Mouse (Mus musculus): ENCODE data around the gene Sord. TPM values are rescaled to one million over a fixed set of nuclear protein-coding genes. Genes with fewer than 3 reads are reported as not detected.
A peak's percentile ranks its signal among the peaks of the same experiment; 100 is the strongest.

Sord gene
- total and polyA plus RNA-seq, 2 experiments, result 365 to 1,092 TPM

GRCm38 (mm10) chr2:122221798-122222197, 12.8 kb upstream of the Sord start:
- Histone ChIP-seq H3K9ac (ENCODE audit: low read depth, low read length) (no peak overlapping the region), H3K4me3 (ENCODE audit: insufficient read depth, low read depth, low read length) (no peak overlapping the region), H3K79me2 (ENCODE audit: control insufficient read depth, insufficient read depth, low read length) (no peaks in the 10 kb centered on the region), H3K4me1 (ENCODE audit: control insufficient read depth, insufficient read depth, low read length) (no peaks in the 10 kb centered on the region), H3K27ac (replicated peaks; ENCODE audit: insufficient read depth, low read depth, low read length) (no peak overlapping the region), H3K36me3 (ENCODE audit: control insufficient read depth, insufficient read depth, low read length) (no peaks in the 10 kb centered on the region), H3K27me3 (ENCODE audit: control insufficient read depth, insufficient read depth, low read length) (no peaks in the 10 kb centered on the region)
- WGBS, result 71% methylated on average over 5 of the region's 5 CpGs
- TF ChIP-seq CTCF (IDR thresholded peaks at IDR 0.05; ENCODE audit: low read depth, low read length) (no peak), POLR2A (IDR thresholded peaks at IDR 0.05; ENCODE audit: extremely low read depth, insufficient read depth, low read length) (no peak)
- no peak for DNase-seq (ENCODE audit: extremely low read depth, low read depth, low spot score)

GRCm38 (mm10) chr2:122222272-122222671, 12.3 kb upstream of the Sord start:
- no peak for DNase-seq (ENCODE audit: extremely low read depth, low read depth, low spot score)
- no peak overlapping the region for H3K9ac ChIP-seq (ENCODE audit: low read depth, low read length)
- H3K79me2 ChIP-seq (ENCODE audit: control insufficient read depth, insufficient read depth, low read length), result no peaks in the 10 kb centered on the region
- H3K4me1 ChIP-seq (ENCODE audit: control insufficient read depth, insufficient read depth, low read length), result no peaks in the 10 kb centered on the region
- WGBS, result 86% methylated on average over 5 of the region's 5 CpGs
- H3K27me3 ChIP-seq (ENCODE audit: control insufficient read depth, insufficient read depth, low read length), result no peaks in the 10 kb centered on the region
- TF ChIP-seq CTCF (IDR thresholded peaks at IDR 0.05; ENCODE audit: low read depth, low read length), result no peak
- no peak for TF ChIP-seq POLR2A (IDR thresholded peaks at IDR 0.05; ENCODE audit: extremely low read depth, insufficient read depth, low read length)
- H3K4me3 ChIP-seq (ENCODE audit: insufficient read depth, low read depth, low read length), result no peak overlapping the region
- no peaks in the 10 kb centered on the region for H3K36me3 ChIP-seq (ENCODE audit: control insufficient read depth, insufficient read depth, low read length)
- H3K27ac ChIP-seq (replicated peaks; ENCODE audit: insufficient read depth, low read depth, low read length), result no peak overlapping the region

- no peak for DNase-seq (ENCODE audit: extremely low read depth, low read depth, low spot score)
- Histone ChIP-seq H3K36me3 (ENCODE audit: control insufficient read depth, insufficient read depth, low read length) (no peaks in the 10 kb centered on the region), H3K27ac (replicated peaks; ENCODE audit: insufficient read depth, low read depth, low read length) (no peak overlapping the region), H3K4me1 (ENCODE audit: control insufficient read depth, insufficient read depth, low read length) (no peaks in the 10 kb centered on the region), H3K9ac (ENCODE audit: low read depth, low read length) (no peak overlapping the region), H3K79me2 (ENCODE audit: control insufficient read depth, insufficient read depth, low read length) (no peaks in the 10 kb centered on the region), H3K4me3 (ENCODE audit: insufficient read depth, low read depth, low read length) (no peak overlapping the region), H3K27me3 (ENCODE audit: control insufficient read depth, insufficient read depth, low read length) (no peaks in the 10 kb centered on the region)
- no peak for TF ChIP-seq CTCF (IDR thresholded peaks at IDR 0.05; ENCODE audit: low read depth, low read length)
- TF ChIP-seq POLR2A (IDR thresholded peaks at IDR 0.05; ENCODE audit: extremely low read depth, insufficient read depth, low read length), result no peak
These were observed 10.9 kb upstream of the Sord start for GRCm38 (mm10) chr2:122223654-122224053.

- no peaks in the 10 kb centered on the region for H3K27me3 ChIP-seq (ENCODE audit: control insufficient read depth, insufficient read depth, low read length)
- WGBS, result 96% methylated on average over 6 of the region's 6 CpGs
- H3K9ac ChIP-seq (ENCODE audit: low read depth, low read length), result no peak overlapping the region
- no peak overlapping the region for H3K4me3 ChIP-seq (ENCODE audit: insufficient read depth, low read depth, low read length)
- no peak overlapping the region for H3K27ac ChIP-seq (replicated peaks; ENCODE audit: insufficient read depth, low read depth, low read length)
- peaks cover 5% of the 10 kb centered on the region; the same call in 1 of the 2 replicates for H3K79me2 ChIP-seq (ENCODE audit: control insufficient read depth, insufficient read depth, low read length)
- no peak for TF ChIP-seq CTCF (IDR thresholded peaks at IDR 0.05; ENCODE audit: low read depth, low read length)
- no peak for TF ChIP-seq POLR2A (IDR thresholded peaks at IDR 0.05; ENCODE audit: extremely low read depth, insufficient read depth, low read length)
- no peak for DNase-seq (ENCODE audit: extremely low read depth, low read depth, low spot score)
- no peaks in the 10 kb centered on the region for H3K36me3 ChIP-seq (ENCODE audit: control insufficient read depth, insufficient read depth, low read length)
- no peaks in the 10 kb centered on the region for H3K4me1 ChIP-seq (ENCODE audit: control insufficient read depth, insufficient read depth, low read length)
These were observed 4.2 kb upstream of the Sord start for GRCm38 (mm10) chr2:122230395-122230794.

GRCm38 (mm10) chr2:122231616-122232015, 2.9 kb upstream of the Sord start:
- DNase-seq (ENCODE audit: extremely low read depth, low read depth, low spot score), result no peak
- Histone ChIP-seq H3K27ac (replicated peaks; ENCODE audit: insufficient read depth, low read depth, low read length) (no peak overlapping the region), H3K9ac (ENCODE audit: low read depth, low read length) (no peak overlapping the region), H3K4me3 (ENCODE audit: insufficient read depth, low read depth, low read length) (no peak overlapping the region), H3K4me1 (ENCODE audit: control insufficient read depth, insufficient read depth, low read length) (no peaks in the 10 kb centered on the region), H3K27me3 (ENCODE audit: control insufficient read depth, insufficient read depth, low read length) (no peaks in the 10 kb centered on the region), H3K36me3 (ENCODE audit: control insufficient read depth, insufficient read depth, low read length) (peaks cover 6% of the 10 kb centered on the region), H3K79me2 (ENCODE audit: control insufficient read depth, insufficient read depth, low read length) (peaks cover 9% of the 10 kb centered on the region; the same call in 1 of the 2 replicates)
- 95% methylated on average over 9 of the region's 9 CpGs for WGBS
- TF ChIP-seq CTCF (IDR thresholded peaks at IDR 0.05; ENCODE audit: low read depth, low read length) (no peak), POLR2A (IDR thresholded peaks at IDR 0.05; ENCODE audit: extremely low read depth, insufficient read depth, low read length) (no peak)

GRCm38 (mm10) chr2:122233341-122233740, 1.2 kb upstream of the Sord start:
- no peak overlapping the region for H3K4me3 ChIP-seq (ENCODE audit: insufficient read depth, low read depth, low read length)
- 59% methylated on average over 5 of the region's 5 CpGs for WGBS
- H3K79me2 ChIP-seq (ENCODE audit: control insufficient read depth, insufficient read depth, low read length), result peaks cover 9% of the 10 kb centered on the region; the same call in 1 of the 2 replicates
- TF ChIP-seq POLR2A (IDR thresholded peaks at IDR 0.05; ENCODE audit: extremely low read depth, insufficient read depth, low read length) (no peak), CTCF (IDR thresholded peaks at IDR 0.05; ENCODE audit: low read depth, low read length) (no peak)
- peaks cover 13% of the 10 kb centered on the region for H3K36me3 ChIP-seq (ENCODE audit: control insufficient read depth, insufficient read depth, low read length)
- no peak overlapping the region for H3K9ac ChIP-seq (ENCODE audit: low read depth, low read length)
- no peaks in the 10 kb centered on the region for H3K4me1 ChIP-seq (ENCODE audit: control insufficient read depth, insufficient read depth, low read length)
- no peak overlapping the region for H3K27ac ChIP-seq (replicated peaks; ENCODE audit: insufficient read depth, low read depth, low read length)
- DNase-seq (ENCODE audit: extremely low read depth, low read depth, low spot score), result peak; percentile 5
- H3K27me3 ChIP-seq (ENCODE audit: control insufficient read depth, insufficient read depth, low read length), result no peaks in the 10 kb centered on the region

Data from liver, adult 2 months (tissue).